Mouse (Mus musculus) embryo, embryonic 10 days (tissue): ENCODE measurements around the gene Cpa4.

Source experiments
- DNase-seq: peaks from one replicate; pipeline ENCODE4 v3.0.0-alpha.2; 2015; ENCODE audit warnings: low spot score

Gene Cpa4

GRCm38 (mm10) chr6:30551644-30552580 lies 16.3 kb upstream of the Cpa4 start:
- DNase-seq = peak; percentile 82

- no peak for DNase-seq
Measured at GRCm38 (mm10) chr6:30552628-30553027, 15.5 kb upstream of the Cpa4 start.

- no peak for DNase-seq
Measured at GRCm38 (mm10) chr6:30553381-30554010, 14.7 kb upstream of the Cpa4 start.

- no peak for DNase-seq
Measured at GRCm38 (mm10) chr6:30554092-30554491, 14.1 kb upstream of the Cpa4 start.

- DNase-seq = no peak
Measured at GRCm38 (mm10) chr6:30554621-30555170, 13.5 kb upstream of the Cpa4 start.

- DNase-seq = no peak
Measured at GRCm38 (mm10) chr6:30556080-30556479, 12.1 kb upstream of the Cpa4 start.

- DNase-seq = no peak
Measured at GRCm38 (mm10) chr6:30559726-30560125, 8.4 kb upstream of the Cpa4 start.

GRCm38 (mm10) chr6:30562132-30562531 lies 6.0 kb upstream of the Cpa4 start:
- DNase-seq = no peak

GRCm38 (mm10) chr6:30563575-30563974 lies 4.6 kb upstream of the Cpa4 start:
- no peak for DNase-seq

- no peak for DNase-seq
Measured at GRCm38 (mm10) chr6:30564051-30564450, 4.1 kb upstream of the Cpa4 start.

- no peak for DNase-seq
Measured at GRCm38 (mm10) chr6:30569331-30569730, 1.2 kb downstream of the Cpa4 start.

GRCm38 (mm10) chr6:30570012-30570411 lies 1.8 kb downstream of the Cpa4 start:
- no peak for DNase-seq

- peak; percentile 83 for DNase-seq
Measured at GRCm38 (mm10) chr6:30572456-30573311, 4.5 kb downstream of the Cpa4 start.

GRCm38 (mm10) chr6:30573380-30573779 lies 5.2 kb downstream of the Cpa4 start:
- no peak for DNase-seq

GRCm38 (mm10) chr6:30574945-30575344 lies 6.8 kb downstream of the Cpa4 start:
- no peak for DNase-seq

- DNase-seq = peak; percentile 52
Measured at GRCm38 (mm10) chr6:30576477-30577203, 8.5 kb downstream of the Cpa4 start.

- no peak for DNase-seq
Measured at GRCm38 (mm10) chr6:30579961-30580840, 12.0 kb downstream of the Cpa4 start.

- peak; percentile 27 for DNase-seq
Measured at GRCm38 (mm10) chr6:30580841-30581176, 12.6 kb downstream of the Cpa4 start.

- DNase-seq = no peak
Measured at GRCm38 (mm10) chr6:30586886-30587442, 18.8 kb downstream of the Cpa4 start.

GRCm38 (mm10) chr6:30589819-30590218 lies 21.6 kb downstream of the Cpa4 start:
- peak; percentile 68 for DNase-seq
